Mouse (Mus musculus) T-helper 2 cell (primary cell): ENCODE data around the gene Olfr1431.
"Not testable (repeated sequence)": the region's sequence is repeated elsewhere in the genome, so short reads cannot be mapped to it uniquely, and the experiment has no call there.

Experiments used
- in situ Hi-C: fragments of 300-600 bp; cut with MboI, MseI; formaldehyde crosslinking; loops from one replicate; pipeline ENCODE4 v1.15.1; 2025; ENCODE audit warnings: high pct_unique_total_duplicates

Gene Olfr1431

DNA sequence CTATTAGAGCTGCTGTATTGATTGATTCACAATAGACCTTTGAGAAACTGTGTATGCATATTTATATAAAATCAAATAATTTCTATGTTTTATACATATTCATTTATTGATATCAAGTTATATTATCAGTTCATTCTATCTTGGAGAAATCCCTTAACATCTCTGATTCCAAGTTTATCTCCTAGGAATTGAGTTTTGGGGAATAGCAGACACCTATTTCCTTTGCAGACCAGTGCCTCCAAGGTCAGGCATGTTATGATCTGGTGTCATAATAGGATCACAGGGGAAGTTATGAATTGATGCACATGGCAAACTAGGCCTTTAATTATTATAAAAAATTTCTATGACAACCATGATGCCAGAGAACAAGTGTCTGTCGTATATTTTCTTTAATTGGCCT, at the start of gene Olfr1431:
Olfr1431 (plus strand) TSS at position 301 of the 400 bp plus-strand sequence.
- in situ Hi-C loops, result no loop called here

DNA sequence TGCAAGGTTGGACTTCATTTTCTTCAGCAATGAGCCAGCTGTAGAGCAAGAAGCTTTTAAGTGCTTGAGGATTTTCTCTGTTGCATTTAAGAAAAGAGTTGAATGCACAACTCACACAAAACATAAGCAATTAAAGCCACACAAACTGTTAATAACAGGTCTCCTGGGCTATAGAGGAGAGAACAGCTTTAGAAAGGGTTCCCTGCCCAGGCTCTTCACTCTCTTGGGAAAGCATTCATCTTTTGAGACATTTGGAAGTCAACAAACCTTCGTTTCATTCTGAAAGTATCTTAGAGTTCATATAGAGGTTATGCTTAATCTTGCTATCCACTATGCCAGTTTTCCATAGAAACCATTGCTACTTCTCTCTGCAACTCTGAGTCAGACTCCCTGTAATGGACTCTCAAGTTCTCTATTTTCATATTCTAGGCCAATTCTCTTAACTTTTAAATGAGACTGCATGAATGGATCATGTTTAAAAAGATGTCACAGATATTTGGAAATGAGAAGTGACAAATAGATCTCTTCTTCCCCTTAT, 30.3 kb upstream of the Olfr1431 start, which contains the start of gene Olfr1555-ps1:
Olfr1555-ps1 (minus strand) TSS at position 51 of the 538 bp plus-strand sequence.
- in situ Hi-C loops, result not testable (repeated sequence)

DNA sequence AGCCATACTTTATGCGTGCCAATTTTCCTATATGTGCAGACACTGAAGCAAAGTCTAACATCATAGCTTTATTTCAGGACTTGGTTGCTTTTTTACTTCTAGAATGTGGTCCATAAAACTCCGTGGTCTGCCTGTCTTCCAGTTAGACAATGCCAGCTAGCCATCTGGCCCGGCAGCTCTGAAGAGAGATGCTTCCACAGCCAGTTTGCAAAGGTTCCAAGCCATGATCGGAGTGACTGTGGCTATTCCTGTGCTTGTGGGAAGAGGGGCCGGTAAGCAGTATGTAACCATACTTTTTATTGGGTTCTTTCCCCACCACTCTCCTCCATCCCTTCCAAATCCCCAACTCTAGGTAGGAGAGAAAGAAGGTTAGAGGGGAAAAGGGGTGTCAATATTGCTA, 25.0 kb upstream of the Olfr1431 start:
- in situ Hi-C loops, result not testable (repeated sequence)

DNA sequence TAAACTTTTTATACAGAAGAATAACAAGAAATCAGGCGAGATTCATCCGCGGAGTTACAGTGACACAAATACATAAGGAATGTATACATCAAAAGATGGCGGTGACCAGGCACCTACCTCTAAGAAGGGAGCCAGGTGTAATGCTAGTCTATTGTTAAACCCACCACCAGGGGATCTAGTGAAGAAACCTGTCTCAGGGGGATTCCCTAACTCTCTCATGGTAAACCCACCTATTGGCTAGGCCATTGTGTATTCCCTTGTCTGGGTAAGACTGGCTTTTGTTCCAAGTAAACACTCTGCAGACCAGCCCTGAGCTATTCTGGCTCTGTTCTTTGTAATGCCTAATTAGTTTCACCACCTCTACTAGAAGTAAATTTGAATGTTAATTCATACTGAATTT, 1.4 kb upstream of the Olfr1431 start:
- in situ Hi-C loops, result not testable (repeated sequence)

DNA sequence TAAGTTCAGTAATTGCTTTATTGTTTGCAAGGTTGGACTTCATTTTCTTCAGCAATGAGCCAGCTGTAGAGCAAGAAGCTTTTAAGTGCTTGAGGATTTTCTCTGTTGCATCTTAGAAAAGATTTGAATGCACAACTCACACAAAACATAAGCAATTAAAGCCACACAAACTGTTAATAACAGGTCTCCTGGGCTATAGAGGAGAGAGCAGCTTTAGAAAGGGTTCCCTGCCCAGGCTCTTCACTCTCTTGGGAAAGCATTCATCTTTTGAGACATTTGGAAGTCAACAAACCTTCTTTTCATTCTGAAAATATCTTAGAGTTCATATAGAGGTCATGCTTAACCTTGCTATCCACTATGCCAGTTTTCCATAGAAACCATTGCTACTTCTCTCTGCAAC, 32.1 kb downstream of the Olfr1431 start, which contains the start of gene Olfr1432:
Olfr1432 (minus strand) TSS at position 101 of the 400 bp plus-strand sequence.
- in situ Hi-C loops, result not testable (repeated sequence)

DNA sequence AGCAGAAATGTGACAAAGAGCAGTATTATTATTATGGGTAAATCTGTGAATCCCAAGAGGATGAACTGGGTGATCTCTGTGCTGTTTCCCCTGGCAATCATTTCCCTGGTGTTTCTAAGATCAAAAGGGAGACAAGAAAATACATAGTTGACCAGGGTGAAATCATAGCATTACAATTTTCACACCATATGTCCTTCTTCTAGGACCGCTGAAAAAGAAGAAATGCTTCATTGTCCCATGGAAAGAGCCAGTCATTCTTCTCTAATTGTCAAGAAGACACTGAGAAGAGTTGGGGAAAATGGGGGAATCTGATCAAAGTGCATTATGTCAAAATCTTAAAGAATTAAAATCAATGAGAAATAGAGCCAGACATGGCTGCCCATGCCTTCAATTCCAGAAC, 41.1 kb downstream of the Olfr1431 start, which contains the start of gene Olfr262:
Olfr262 (minus strand) TSS at position 101 of the 400 bp plus-strand sequence.
- in situ Hi-C loops, result no loop called here

DNA sequence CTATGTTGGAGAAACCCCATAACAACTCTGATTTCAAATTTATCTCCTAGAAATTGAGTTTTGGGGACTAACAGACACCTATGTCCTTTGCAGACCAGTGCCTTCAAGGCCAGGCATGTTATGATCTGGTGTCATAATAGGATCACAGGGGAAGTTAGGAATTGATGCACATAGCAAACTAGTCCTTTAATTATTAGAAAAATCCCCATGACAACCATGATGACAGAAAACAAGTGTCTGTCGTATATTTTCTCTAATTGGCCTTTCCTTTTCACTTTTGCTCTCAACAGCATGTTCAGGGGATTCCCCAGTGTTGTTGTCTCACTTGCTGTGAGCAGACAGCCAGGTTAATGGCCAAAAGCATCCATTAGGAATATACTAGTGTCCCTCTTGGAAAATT, 60.3 kb downstream of the Olfr1431 start, which contains the start of gene Olfr235:
Olfr235 (plus strand) TSS at position 301 of the 400 bp plus-strand sequence.
- in situ Hi-C loops, result no loop called here
